Mouse (Mus musculus) MEL (cell line): ENCODE measurements around the gene Plcb4. TPM values are rescaled to one million over a fixed set of nuclear protein-coding genes. Genes with fewer than 3 reads are reported as not detected.
A peak's percentile ranks its signal among the peaks of the same experiment; 100 is the strongest.
"Not testable (repeated sequence)": the region's sequence is repeated elsewhere in the genome, so short reads cannot be mapped to it uniquely, and the experiment has no call there.

Experiments
- DNase-seq: peaks from one replicate; pipeline ENCODE4 v3.0.0; 2011; ENCODE audit warnings: low read depth, low spot score
- H3K27ac ChIP-seq: 2 replicates; pipeline ENCODE4 v1.5.1; 2012; ENCODE audit warnings: low read depth, mild to moderate bottlenecking, control low read depth, low read length, moderate library complexity; ENCODE audit not compliant: control insufficient read depth
- H3K27me3 ChIP-seq, 2 experiments: fragments of 150-350 bp in 1 of 2; sonication (generic) in 1 of 2; 2 replicates each; pipeline ENCODE4 v1.6.1; 2012; ENCODE audit warnings: low read length in 2 of 2, mild to moderate bottlenecking in 2 of 2, improper control_type of control experiment in 1 of 2, moderate library complexity in 1 of 2; ENCODE audit not compliant: insufficient read depth in 2 of 2, control insufficient read depth in 1 of 2
- H3K36me3 ChIP-seq, 2 experiments: 2 replicates each; pipeline ENCODE4 v1.6.1; 2012 to 2014; ENCODE audit warnings: low read length in 2 of 2, improper control_type of control experiment in 1 of 2, inconsistent platforms in 1 of 2, mild to moderate bottlenecking in 1 of 2; ENCODE audit not compliant: insufficient read depth in 2 of 2, control insufficient read depth in 1 of 2
- H3K4me1 ChIP-seq, 2 experiments: fragments of 150-350 bp in 1 of 2; sonication (generic) in 1 of 2; 2 replicates each; pipeline ENCODE4 v1.6.1; 2012; ENCODE audit warnings: low read length in 2 of 2, improper control_type of control experiment in 1 of 2, mild to moderate bottlenecking in 1 of 2; ENCODE audit not compliant: insufficient read depth in 2 of 2, control insufficient read depth in 1 of 2
- H3K4me3 ChIP-seq, 2 experiments: fragments of 150-350 bp in 1 of 2; sonication (generic) in 1 of 2; 2 replicates each; pipeline ENCODE4 v1.5.1; 2012; ENCODE audit warnings: low read depth in 2 of 2, low read length in 2 of 2, mild to moderate bottlenecking in 2 of 2, moderate library complexity in 2 of 2, control low read depth in 1 of 2, improper control_type of control experiment in 1 of 2; ENCODE audit not compliant: control insufficient read depth in 1 of 2, insufficient read depth in 1 of 2
- H3K79me2 ChIP-seq: 2 replicates; pipeline ENCODE4 v1.6.1; 2012; ENCODE audit warnings: mild to moderate bottlenecking, low read length, moderate library complexity; ENCODE audit not compliant: control insufficient read depth, poor library complexity, insufficient read depth
- H3K9ac ChIP-seq: 2 replicates; pipeline ENCODE4 v1.6.1; 2012; ENCODE audit warnings: low read depth, mild to moderate bottlenecking, control low read depth, low read length, moderate library complexity; ENCODE audit not compliant: control insufficient read depth, poor library complexity, severe bottlenecking
- H3K9me3 ChIP-seq: fragments of 150-350 bp; sonication (generic); replicated peaks from 2 replicates; pipeline ENCODE4 v1.6.1; 2012; ENCODE audit warnings: mild to moderate bottlenecking, low read length, improper control_type of control experiment, moderate library complexity; ENCODE audit not compliant: insufficient read depth
- CHD2 ChIP-seq: IDR thresholded peaks from 2 replicates; pipeline ENCODE4 v1.6.1; 2011; ENCODE audit warnings: low read length, improper control_type of control experiment
- CTCF ChIP-seq, 3 experiments: IDR thresholded peaks in 2 of 3; conservative IDR thresholded peaks in 1 of 3; 2 replicates each; pipeline ENCODE4 v1.5.1; 2011 to 2012; ENCODE audit warnings: low read length in 3 of 3, low read depth in 2 of 3, mild to moderate bottlenecking in 2 of 3, improper control_type of control experiment in 1 of 3, inconsistent platforms in 1 of 3, mixed read lengths in 1 of 3, moderate library complexity in 1 of 3; ENCODE audit not compliant: control insufficient read depth in 1 of 3, insufficient read depth in 1 of 3, poor library complexity in 1 of 3, severe bottlenecking in 1 of 3
- E2F4 ChIP-seq: IDR thresholded peaks from 2 replicates; pipeline ENCODE4 v1.6.1; 2011; ENCODE audit warnings: low read depth, low read length, improper control_type of control experiment, borderline replicate concordance
- ELF1 ChIP-seq: IDR thresholded peaks from 2 replicates; pipeline ENCODE4 v1.6.1; 2014; ENCODE audit warnings: low read depth, mild to moderate bottlenecking, inconsistent platforms, low read length, improper control_type of control experiment, moderate library complexity
- GABPA ChIP-seq: IDR thresholded peaks from 2 replicates; pipeline ENCODE4 v1.6.1; 2012; ENCODE audit warnings: low read depth, mild to moderate bottlenecking, inconsistent platforms, low read length, improper control_type of control experiment, moderate library complexity
- KAT2A ChIP-seq: conservative IDR thresholded peaks from 2 replicates; pipeline ENCODE4 v1.6.1; 2012; ENCODE audit warnings: low read depth, low read length, improper control_type of control experiment, inconsistent platforms
- MAFK ChIP-seq: IDR thresholded peaks from 2 replicates; pipeline ENCODE4 v1.6.1; 2011; ENCODE audit warnings: low read depth, mild to moderate bottlenecking, low read length, improper control_type of control experiment, borderline replicate concordance
- MEF2A ChIP-seq: IDR thresholded peaks from 2 replicates; pipeline ENCODE4 v1.6.1; 2014; ENCODE audit warnings: low read depth, mild to moderate bottlenecking, inconsistent platforms, low read length, improper control_type of control experiment; ENCODE audit not compliant: poor library complexity, insufficient replicate concordance, severe bottlenecking; ENCODE audit errors: extremely low read depth
- MXI1 ChIP-seq: IDR thresholded peaks from 2 replicates; pipeline ENCODE4 v1.6.1; 2011; ENCODE audit warnings: mild to moderate bottlenecking, low read depth, low read length, improper control_type of control experiment
- NELFE ChIP-seq: IDR thresholded peaks from 2 replicates; pipeline ENCODE4 v1.6.1; 2011; ENCODE audit warnings: low read depth, low read length, improper control_type of control experiment
- POLR2A ChIP-seq, 2 experiments: IDR thresholded peaks; 2 replicates each; pipeline ENCODE4 v1.6.1; 2011 to 2012; ENCODE audit warnings: low read length in 2 of 2, mild to moderate bottlenecking in 2 of 2, control low read depth in 1 of 2, improper control_type of control experiment in 1 of 2, low read depth in 1 of 2, moderate library complexity in 1 of 2; ENCODE audit not compliant: control insufficient read depth in 1 of 2, insufficient read depth in 1 of 2, poor library complexity in 1 of 2
- POLR2AphosphoS5 ChIP-seq: IDR thresholded peaks from 2 replicates; pipeline ENCODE4 v1.6.1; 2012; ENCODE audit warnings: low read depth, borderline replicate concordance, mild to moderate bottlenecking, inconsistent platforms, low read length, moderate library complexity, mixed read lengths
- SIN3A ChIP-seq: IDR thresholded peaks from 2 replicates; pipeline ENCODE4 v1.6.1; 2012; ENCODE audit warnings: low read length, improper control_type of control experiment, inconsistent platforms
- TAL1 ChIP-seq: IDR thresholded peaks from 2 replicates; pipeline ENCODE4 v1.6.1; 2012; ENCODE audit warnings: mild to moderate bottlenecking, inconsistent platforms, low read length, moderate library complexity, mixed read lengths
- TCF12 ChIP-seq: IDR thresholded peaks from 2 replicates; pipeline ENCODE4 v1.6.1; 2014; ENCODE audit warnings: low read depth, mild to moderate bottlenecking, inconsistent platforms, low read length, improper control_type of control experiment, moderate library complexity
- UBTF ChIP-seq: IDR thresholded peaks from 2 replicates; pipeline ENCODE4 v1.6.1; 2012; ENCODE audit warnings: low read depth, mild to moderate bottlenecking, inconsistent platforms, low read length, improper control_type of control experiment, moderate library complexity, borderline replicate concordance; ENCODE audit not compliant: insufficient read depth
- USF1 ChIP-seq: IDR thresholded peaks from 2 replicates; pipeline ENCODE4 v1.6.1; 2014; ENCODE audit warnings: low read depth, mild to moderate bottlenecking, inconsistent platforms, low read length, improper control_type of control experiment, moderate library complexity
- ZC3H11A ChIP-seq: IDR thresholded peaks from 2 replicates; pipeline ENCODE4 v1.6.1; 2012; ENCODE audit warnings: low read depth, mild to moderate bottlenecking, inconsistent platforms, low read length, improper control_type of control experiment
- ZKSCAN1 ChIP-seq: IDR thresholded peaks from 2 replicates; pipeline ENCODE4 v1.6.1; 2012; ENCODE audit warnings: low read depth, mild to moderate bottlenecking, inconsistent platforms, low read length, improper control_type of control experiment, moderate library complexity
- ZNF384 ChIP-seq: IDR thresholded peaks from 2 replicates; pipeline ENCODE4 v1.6.1; 2012; ENCODE audit warnings: low read depth, mild to moderate bottlenecking, inconsistent platforms, low read length, improper control_type of control experiment
- polyA plus RNA-seq, 2 experiments: library from polyadenylated mRNA; stranded (reverse) in 1 of 2; unstranded in 1 of 2; fragments of >175 nt in 1 of 2; fragments of >200 nt in 1 of 2; gene quantifications; 2 replicates each; pipeline versions ENCODE4 v1.2.1 to v1.2.4; 2012; ENCODE audit warnings: low replicate concordance in 2 of 2, low read depth in 1 of 2; ENCODE audit not compliant: insufficient read length in 2 of 2, insufficient read depth in 1 of 2, missing spikeins in 1 of 2
- total RNA-seq: library from RNA; depleted of rRNA; stranded (reverse); fragments of 300-350 nt; gene quantifications from 2 replicates; pipeline ENCODE4 v1.2.3, GENCODE M21; 2012

The Plcb4 gene
- total and polyA plus RNA-seq, 3 experiments = not detected

DNA sequence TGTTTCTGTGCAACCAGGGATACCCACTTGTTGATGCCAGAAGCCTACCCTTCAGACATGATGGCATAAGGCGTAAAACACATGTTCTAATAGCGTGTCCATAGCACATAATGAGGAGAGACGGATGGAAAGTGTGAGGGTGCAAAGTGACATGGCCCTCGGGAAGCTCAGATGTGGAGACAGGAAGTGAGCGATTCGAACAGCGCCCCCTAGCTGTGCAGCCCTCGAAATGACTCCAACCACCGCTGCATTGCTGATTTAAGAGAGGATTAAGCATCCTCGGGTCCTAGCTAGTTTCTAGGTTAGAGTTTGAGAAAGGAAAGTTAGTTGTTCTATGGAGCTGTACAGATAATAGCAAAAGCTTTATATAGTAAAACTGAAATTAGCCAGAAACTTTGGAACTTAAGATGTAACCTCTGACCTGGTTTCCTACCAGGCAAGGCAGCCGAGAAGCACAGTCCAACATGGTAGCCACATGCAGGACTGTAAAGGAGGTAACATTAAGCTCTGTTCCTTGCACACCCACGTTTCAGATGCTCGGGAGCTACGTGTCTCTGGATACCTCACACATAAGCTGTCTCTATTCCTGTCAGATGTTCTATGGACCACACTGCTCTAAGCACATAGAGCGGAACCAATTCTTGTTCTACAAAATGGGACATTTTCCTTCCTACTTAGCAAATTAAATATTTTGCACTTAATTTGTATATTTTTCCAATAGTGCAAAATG, 326.9 kb downstream of the Plcb4 start:
- Histone ChIP-seq H3K27ac (no peak overlapping the region), H3K4me3 (no peak overlapping the region), H3K9me3 (no peaks in the 10 kb centered on the region), H3K36me3 (no peaks in the 10 kb centered on the region), H3K79me2 (no peaks in the 10 kb centered on the region), H3K27me3 (no peaks in the 10 kb centered on the region), H3K4me1 (no peaks in the 10 kb centered on the region), H3K9ac (no peak overlapping the region)
- no peak for TF ChIP-seq ZKSCAN1
- 0 out of 6 replicates have a peak, but pooled peaks of 1 of the 3 experiments have one; percentile 13 for TF ChIP-seq CTCF (IDR thresholded peaks at IDR 0.05 in 2 of 3, conservative IDR thresholded peaks at IDR 0.05 in 1 of 3; ENCODE audit: control insufficient read depth in 1 of 3, insufficient read depth in 1 of 3, low read depth in 2 of 3, low read length in 3 of 3, poor library complexity in 1 of 3, severe bottlenecking in 1 of 3)
- TF ChIP-seq CHD2 = no peak
- no peak for TF ChIP-seq ELF1
- no peak for TF ChIP-seq NELFE
- TF ChIP-seq MXI1 = no peak
- no peak for TF ChIP-seq MEF2A
- DNase-seq = no peak

DNA sequence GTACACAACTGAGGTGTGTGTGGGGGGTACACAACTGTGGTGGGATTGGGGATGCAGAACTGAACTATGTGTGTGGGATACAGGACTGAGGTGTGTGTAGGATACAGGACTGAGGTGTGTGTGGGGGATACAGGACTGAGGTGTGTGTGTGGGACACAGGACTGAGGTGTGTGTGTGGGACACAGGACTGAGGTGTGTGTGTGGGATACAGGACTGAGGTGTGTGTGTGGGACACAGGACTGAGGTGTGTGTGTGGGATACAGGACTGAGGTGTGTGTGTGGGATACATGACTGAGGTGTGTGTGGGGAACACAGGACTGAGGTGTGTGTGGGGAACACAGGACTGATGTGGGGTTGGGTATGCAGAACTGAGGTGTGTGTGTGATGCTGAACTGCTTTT, 329.7 kb downstream of the Plcb4 start:
- not testable (repeated sequence) for H3K79me2 ChIP-seq, H3K9me3 ChIP-seq, H3K4me3 ChIP-seq, H3K4me1 ChIP-seq, H3K9ac ChIP-seq, H3K36me3 ChIP-seq, H3K27ac ChIP-seq, H3K27me3 ChIP-seq
- DNase-seq = peak; percentile 3
- TF ChIP-seq POLR2AphosphoS5 = peak; percentile 39; the same call in 1 of the 2 replicates

DNA sequence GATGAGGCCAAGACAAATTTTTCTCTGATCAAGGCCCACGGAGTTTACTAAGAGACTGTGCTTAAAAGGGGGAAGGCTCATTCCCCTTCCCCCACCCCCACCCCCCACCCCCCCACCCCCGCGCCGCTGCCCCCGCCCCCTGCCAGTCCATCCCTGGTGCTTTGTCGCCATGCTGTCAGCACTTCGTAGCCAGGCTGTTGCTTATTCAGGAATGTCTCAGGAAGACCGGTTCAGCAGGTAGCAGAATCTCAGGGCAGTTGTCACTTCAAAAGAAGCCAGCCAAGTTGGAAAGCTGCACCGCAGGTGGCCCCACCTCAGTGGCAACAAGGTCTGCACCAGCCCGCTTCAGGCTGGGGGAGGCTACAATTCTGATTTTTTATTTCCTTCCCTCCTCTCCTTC, 331.9 kb downstream of the Plcb4 start:
- not testable (repeated sequence) for H3K4me1 ChIP-seq, H3K9me3 ChIP-seq, H3K27me3 ChIP-seq, H3K27ac ChIP-seq, H3K9ac ChIP-seq, H3K36me3 ChIP-seq, DNase-seq, H3K4me3 ChIP-seq, H3K79me2 ChIP-seq

DNA sequence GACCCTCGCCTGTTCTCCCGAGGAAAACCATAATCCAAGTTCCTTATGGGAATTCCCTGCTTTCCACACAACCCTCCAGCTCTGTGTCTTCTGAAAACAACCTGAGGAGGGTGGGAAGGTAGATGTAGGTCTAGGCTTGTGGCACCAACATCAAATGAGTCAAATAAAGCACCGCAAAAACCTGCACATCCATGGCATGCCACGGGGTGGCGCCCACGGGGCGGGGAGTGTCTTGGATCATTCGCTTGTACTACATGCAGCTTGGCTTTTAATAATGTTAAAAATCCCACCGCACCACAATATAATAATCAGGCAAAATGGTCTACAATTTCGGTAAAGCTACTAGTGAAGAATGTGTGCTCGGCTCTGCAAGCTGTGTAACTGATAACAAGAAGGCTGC, 334.5 kb downstream of the Plcb4 start:
- Histone ChIP-seq H3K9me3 (no peaks in the 10 kb centered on the region), H3K27me3 (no peaks in the 10 kb centered on the region), H3K36me3 (no peaks in the 10 kb centered on the region), H3K27ac (no peak overlapping the region), H3K4me1 (no peaks in the 10 kb centered on the region), H3K79me2 (no peaks in the 10 kb centered on the region), H3K4me3 (no peak overlapping the region), H3K9ac (no peak overlapping the region)
- no peak for DNase-seq
- TF ChIP-seq MAFK (no peak), E2F4 (no peak), POLR2A (IDR thresholded peaks at IDR 0.05; ENCODE audit: control insufficient read depth in 1 of 2, insufficient read depth in 1 of 2, low read depth in 1 of 2, low read length in 2 of 2, poor library complexity in 1 of 2) (no peak), KAT2A (no peak), ZC3H11A (no peak), USF1 (no peak), SIN3A (no peak), TAL1 (no peak), GABPA (no peak), NELFE (no peak), TCF12 (no peak), UBTF (no peak), ZNF384 (no peak)
